Mouse (Mus musculus) erythroblast, embryonic 14.5 days (primary cell): ENCODE results near the gene Slc9b2. TPM values are rescaled to one million over a fixed set of nuclear protein-coding genes. Genes with fewer than 3 reads are reported as not detected.

Experiments
- H3K27me3 ChIP-seq: 2 replicates; pipeline ENCODE4 v1.6.1; 2012; ENCODE audit warnings: inconsistent platforms; ENCODE audit not compliant: control insufficient read depth
- H3K36me3 ChIP-seq: 2 replicates; pipeline ENCODE4 v1.6.1; 2012; ENCODE audit warnings: mild to moderate bottlenecking, inconsistent platforms; ENCODE audit not compliant: control insufficient read depth
- H3K4me1 ChIP-seq: 2 replicates; pipeline ENCODE4 v1.6.1; 2012; ENCODE audit warnings: inconsistent platforms; ENCODE audit not compliant: control insufficient read depth
- H3K4me3 ChIP-seq: replicated peaks from 2 replicates; pipeline ENCODE3; 2012; ENCODE audit warnings: moderate library complexity, mild to moderate bottlenecking, inconsistent platforms
- H3K9me3 ChIP-seq: 2 replicates; pipeline ENCODE4 v1.6.1; 2012; ENCODE audit warnings: low read length, inconsistent platforms, mixed read lengths; ENCODE audit not compliant: control insufficient read depth
- GATA1 ChIP-seq: IDR thresholded peaks from 2 replicates; pipeline ENCODE4 v1.6.1; 2012; ENCODE audit warnings: low read length, inconsistent platforms, mixed read lengths
- TAL1 ChIP-seq: IDR thresholded peaks from 3 replicates; pipeline ENCODE4 v1.6.1; 2012; ENCODE audit warnings: low read length, inconsistent platforms, mixed read lengths
- polyA plus RNA-seq: library from polyadenylated mRNA; stranded (reverse); fragments of >175 nt; gene quantifications from 2 replicates; pipeline ENCODE4 v1.2.3, GENCODE M21; 2012

The Slc9b2 gene
- polyA plus RNA-seq, result 0.02 TPM in 1 of 2 replicates, not detected in the other

DNA sequence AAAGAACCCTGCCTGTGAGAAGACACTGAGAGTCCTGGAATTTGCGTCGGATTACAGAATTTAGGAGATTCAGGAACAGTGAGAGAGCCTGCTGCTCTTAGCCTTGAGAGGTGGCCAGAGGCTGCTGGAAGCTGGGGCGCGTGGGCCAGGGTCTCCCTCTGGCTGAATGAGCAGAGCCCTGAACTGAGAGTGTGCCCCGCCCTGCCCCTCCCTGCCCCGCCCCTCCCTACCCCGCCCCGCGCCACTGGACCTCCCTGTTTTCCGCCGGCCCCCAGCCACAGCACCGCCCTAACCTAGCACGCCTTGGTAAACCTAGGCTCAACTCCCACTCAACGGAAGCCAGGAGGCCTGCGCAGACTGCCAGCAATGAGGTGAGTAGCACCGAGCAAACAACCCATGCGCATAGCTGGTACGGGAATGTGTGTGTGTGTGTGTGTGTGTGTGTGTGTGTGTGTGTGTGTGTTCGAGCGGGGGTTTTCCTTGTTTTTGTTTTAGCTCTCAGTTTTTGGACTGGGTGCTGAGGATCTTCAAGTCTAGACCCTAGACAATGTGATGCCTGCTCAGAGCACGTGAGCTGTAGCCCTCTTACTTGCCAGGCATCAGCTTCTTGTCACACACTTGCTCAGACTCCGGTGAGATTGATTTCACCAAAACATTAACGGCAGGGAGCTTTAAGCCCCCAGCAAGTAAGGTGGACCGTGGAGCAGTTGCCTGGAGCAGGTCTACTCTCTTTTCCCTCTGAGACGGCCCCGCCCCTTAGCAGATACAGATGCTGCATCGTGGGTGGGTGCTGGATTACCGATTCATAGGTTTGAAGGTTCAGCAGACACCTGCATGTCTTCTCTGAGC lies at the start of gene Slc9b2:
Slc9b2 (plus strand) TSS at position 290 of the 849 bp plus-strand sequence.
- H3K36me3 ChIP-seq, result no peaks in the 10 kb centered on the region
- peaks cover 19% of the 10 kb centered on the region for H3K27me3 ChIP-seq
- H3K4me1 ChIP-seq, result peaks cover 5% of the 10 kb centered on the region
- no peaks in the 10 kb centered on the region for H3K9me3 ChIP-seq
- TF ChIP-seq TAL1 (no peak), GATA1 (no peak)
- H3K4me3 ChIP-seq, result no peak within 1 kb of the TSS

DNA sequence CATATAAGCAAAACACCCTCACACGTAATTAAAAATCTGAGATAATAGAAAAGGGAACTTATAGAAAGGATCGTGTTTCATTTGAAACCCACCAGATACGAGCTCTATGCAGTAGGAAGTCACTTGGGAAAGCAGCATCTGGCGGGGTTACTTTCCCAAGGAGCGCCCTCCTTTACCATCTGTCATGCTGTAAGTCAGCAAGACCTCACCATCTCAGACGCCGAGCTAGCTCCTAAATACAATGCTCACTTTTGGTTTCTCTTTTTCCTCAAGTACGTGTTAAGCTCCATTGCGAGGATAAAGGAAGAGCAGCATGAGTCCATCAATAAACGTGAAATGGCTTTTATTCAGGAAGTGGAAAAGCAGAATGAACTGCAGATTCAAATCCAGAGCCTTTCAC lies 48.6 kb upstream of the Slc9b2 start:
- no peaks in the 10 kb centered on the region for H3K27me3 ChIP-seq
- TF ChIP-seq GATA1, result no peak
- TF ChIP-seq TAL1, result no peak
- no peak overlapping the region for H3K4me3 ChIP-seq
- no peaks in the 10 kb centered on the region for H3K4me1 ChIP-seq
- no peaks in the 10 kb centered on the region for H3K9me3 ChIP-seq
- peaks cover 98% of the 10 kb centered on the region for H3K36me3 ChIP-seq

DNA sequence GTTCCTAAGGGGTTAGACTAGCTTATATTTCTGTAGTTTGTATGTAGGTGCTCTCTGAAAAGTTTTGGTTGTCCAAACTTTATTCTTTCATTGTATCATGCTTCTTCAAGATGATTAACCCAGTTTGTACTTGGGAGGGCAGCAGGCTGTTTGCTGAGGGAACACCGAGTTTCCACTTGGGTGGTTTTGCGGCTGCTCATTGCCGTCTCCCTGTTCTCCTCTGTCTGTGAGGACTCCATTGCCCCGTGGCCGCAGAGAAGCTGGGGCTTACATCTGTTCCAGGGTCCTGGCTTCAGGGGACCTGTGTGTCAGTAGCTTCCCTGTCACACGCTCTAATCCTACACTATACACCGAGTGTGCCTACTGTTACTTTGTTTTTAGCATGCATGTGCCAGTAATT lies 47.3 kb upstream of the Slc9b2 start:
- Histone ChIP-seq H3K27me3 (no peaks in the 10 kb centered on the region), H3K4me3 (no peak overlapping the region), H3K4me1 (no peaks in the 10 kb centered on the region), H3K9me3 (no peaks in the 10 kb centered on the region), H3K36me3 (peaks cover 100% of the 10 kb centered on the region)
- TF ChIP-seq GATA1 (no peak), TAL1 (no peak)

DNA sequence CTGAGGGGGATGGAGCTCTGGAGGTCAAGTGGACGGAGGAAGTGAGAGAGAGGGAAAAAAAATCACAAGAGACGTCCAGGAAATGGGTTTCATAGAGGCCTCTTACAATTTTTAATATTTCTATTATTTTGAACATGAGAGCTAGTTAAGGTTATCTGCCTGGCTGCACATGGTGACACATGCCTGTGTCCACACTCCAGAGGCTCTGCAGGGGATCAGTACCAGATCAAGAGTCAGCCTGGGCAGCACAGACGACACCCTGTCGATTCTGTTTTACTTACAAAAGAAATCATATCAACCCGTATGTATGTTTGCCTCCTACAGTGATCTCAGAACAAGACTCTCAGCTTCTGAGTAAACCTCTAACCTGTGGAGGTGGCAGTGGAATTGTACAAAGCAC lies 38.9 kb upstream of the Slc9b2 start:
- H3K27me3 ChIP-seq, result no peaks in the 10 kb centered on the region
- no peaks in the 10 kb centered on the region for H3K4me1 ChIP-seq
- peaks cover 100% of the 10 kb centered on the region for H3K36me3 ChIP-seq
- H3K9me3 ChIP-seq, result no peaks in the 10 kb centered on the region
- TF ChIP-seq TAL1 (no peak), GATA1 (no peak)
- no peak overlapping the region for H3K4me3 ChIP-seq

DNA sequence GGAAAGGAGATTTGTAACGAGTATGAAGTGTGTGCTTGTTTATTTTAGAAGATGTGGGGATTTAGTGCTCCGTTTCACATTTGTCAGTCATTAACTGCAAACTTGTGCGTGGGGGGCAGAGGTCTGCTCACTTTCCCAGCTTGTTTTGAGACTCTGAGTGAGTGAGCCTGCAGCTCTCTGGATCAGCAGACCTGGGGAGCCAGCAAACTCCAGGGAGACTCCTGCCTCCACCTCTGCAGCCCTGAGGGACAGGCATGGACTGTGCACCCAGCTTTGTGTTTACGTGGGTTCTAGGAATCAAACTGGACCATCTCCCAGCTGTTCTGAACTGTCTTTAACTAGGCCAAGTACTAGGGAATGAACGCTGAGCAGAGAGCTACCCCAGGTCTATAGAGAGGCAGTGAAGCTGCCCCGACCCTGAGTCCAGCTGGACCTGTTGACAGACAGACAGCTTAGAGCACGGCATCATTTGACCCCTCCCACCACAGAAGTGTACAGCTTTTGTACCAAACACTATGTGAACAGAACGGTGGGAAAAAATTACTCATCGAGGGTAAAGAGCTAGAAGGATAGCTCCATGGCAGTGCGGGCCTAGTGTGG lies 38.0 kb upstream of the Slc9b2 start:
- TF ChIP-seq GATA1 (no peak), TAL1 (no peak)
- H3K36me3 ChIP-seq, result peaks cover 95% of the 10 kb centered on the region
- H3K4me1 ChIP-seq, result no peaks in the 10 kb centered on the region
- H3K27me3 ChIP-seq, result no peaks in the 10 kb centered on the region
- no peak overlapping the region for H3K4me3 ChIP-seq
- no peaks in the 10 kb centered on the region for H3K9me3 ChIP-seq

DNA sequence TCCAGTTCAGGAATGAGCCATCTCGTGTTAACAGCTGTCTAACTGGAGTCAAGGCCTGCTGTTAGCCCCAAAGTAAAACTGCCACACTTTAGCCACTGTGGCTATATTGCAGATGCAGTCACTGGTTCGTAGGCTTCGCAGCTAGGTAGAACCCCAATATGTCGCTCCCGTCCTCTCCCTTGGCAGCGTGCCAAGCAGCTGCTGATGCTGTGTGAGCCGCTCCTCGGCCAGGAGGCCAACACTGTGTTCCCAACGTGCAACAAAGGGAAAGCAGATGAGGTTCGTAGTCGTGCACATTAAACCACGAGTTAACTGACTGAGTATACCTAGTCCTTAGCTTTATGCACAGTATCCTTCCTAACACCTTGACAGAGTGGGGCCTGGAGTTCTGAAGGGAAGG lies 34.9 kb upstream of the Slc9b2 start:
- Histone ChIP-seq H3K9me3 (no peaks in the 10 kb centered on the region), H3K36me3 (peaks cover 70% of the 10 kb centered on the region), H3K27me3 (no peaks in the 10 kb centered on the region), H3K4me1 (no peaks in the 10 kb centered on the region), H3K4me3 (no peak overlapping the region)
- TF ChIP-seq TAL1 (no peak), GATA1 (no peak)

DNA sequence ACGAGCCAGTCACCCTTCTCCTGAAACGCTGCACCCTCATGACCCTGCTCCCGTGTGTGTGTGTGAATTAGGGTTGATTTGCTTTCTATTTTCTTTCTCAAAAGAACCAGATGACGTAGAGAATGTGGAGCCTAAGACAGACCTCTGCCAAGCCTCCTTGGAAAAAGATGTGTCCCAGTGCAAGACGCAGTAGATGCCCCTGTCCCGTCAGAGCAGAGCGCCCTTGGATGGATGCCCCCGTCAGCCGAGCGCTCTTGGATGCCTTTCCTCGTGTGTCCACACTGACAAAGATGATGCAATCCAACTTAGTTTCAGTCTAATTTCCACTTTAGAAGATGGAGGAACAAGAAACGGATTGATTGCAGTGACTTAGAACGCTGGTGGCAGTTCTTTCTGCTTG lies 34.5 kb upstream of the Slc9b2 start:
- Histone ChIP-seq H3K4me1 (no peaks in the 10 kb centered on the region), H3K36me3 (peaks cover 66% of the 10 kb centered on the region)
- TF ChIP-seq TAL1 (no peak), GATA1 (no peak)

DNA sequence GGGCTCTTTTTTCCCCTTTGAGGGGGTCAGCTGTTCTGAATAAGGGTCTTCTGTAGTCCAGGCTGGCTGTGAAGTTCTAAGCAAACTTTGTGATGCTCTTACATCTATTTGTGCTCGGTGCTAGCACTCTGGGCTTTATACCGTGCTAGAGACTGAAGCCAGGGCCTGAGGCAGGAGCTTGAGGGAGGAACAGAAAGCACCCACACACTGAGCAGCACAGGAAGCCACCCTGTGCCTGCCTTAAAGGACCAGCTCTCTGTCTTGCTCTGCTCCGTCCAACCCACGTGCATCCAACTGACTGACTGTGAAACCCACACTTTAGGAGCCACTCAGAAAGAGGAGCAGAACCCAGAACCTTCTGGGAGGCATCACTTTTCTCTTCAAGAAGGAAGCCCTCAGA lies 27.3 kb upstream of the Slc9b2 start:
- Histone ChIP-seq H3K27me3 (no peaks in the 10 kb centered on the region), H3K4me1 (no peaks in the 10 kb centered on the region), H3K4me3 (no peak overlapping the region), H3K36me3 (no peaks in the 10 kb centered on the region; the same call in 1 of the 2 replicates), H3K9me3 (no peaks in the 10 kb centered on the region)
- TF ChIP-seq TAL1 (no peak), GATA1 (no peak)

More for the DNA sequence above, 34.5 kb upstream of the Slc9b2 start:
- Histone ChIP-seq H3K4me3 (no peak overlapping the region), H3K9me3 (no peaks in the 10 kb centered on the region), H3K27me3 (no peaks in the 10 kb centered on the region)

DNA sequence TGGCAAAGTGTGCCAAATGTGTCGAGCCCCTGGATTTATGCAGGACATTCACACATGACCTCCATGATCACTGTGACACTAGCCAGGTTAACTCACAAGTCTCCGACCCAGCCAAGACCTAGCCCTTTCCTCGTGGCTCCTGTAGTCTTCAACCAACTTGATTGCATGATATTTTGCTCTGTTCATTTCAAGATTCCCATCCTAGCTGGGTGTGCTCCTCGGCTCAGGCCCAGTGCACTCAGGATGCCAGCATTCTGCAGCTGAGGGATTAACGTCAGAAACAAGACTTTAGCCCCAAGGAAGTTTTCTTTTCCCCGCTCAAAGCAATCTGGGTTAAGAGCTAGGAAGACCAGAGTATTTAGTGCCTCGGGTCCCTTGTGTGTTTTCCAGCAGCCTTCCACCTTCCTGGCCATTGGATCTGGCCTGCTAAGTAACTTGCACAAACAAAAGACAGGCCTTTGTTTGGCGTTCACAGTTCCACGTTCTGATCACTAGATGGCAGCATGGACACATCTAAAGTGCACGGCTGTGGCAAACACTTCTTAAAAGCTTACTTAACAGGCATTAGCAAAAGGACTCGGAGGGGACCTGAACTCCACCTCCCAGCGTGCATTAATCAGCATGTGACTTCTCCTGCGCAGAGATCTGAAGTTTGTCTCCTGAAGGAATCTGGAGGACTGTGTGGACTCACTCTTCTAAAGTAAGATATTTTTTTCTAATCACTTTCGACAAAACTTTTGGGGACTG lies 26.7 kb upstream of the Slc9b2 start, which contains the start of gene Bdh2:
Bdh2 (plus strand) TSS at position 553 of the 747 bp plus-strand sequence.
- H3K27me3 ChIP-seq, result no peaks in the 10 kb centered on the region
- no peaks in the 10 kb centered on the region for H3K4me1 ChIP-seq
- no peak for TF ChIP-seq GATA1
- no peak for TF ChIP-seq TAL1
- no peaks in the 10 kb centered on the region for H3K9me3 ChIP-seq
- no peak within 1 kb of the TSS for H3K4me3 ChIP-seq
- H3K36me3 ChIP-seq, result no peaks in the 10 kb centered on the region
